Mouse (Mus musculus): ENCODE data around the gene Dars2.
A peak's percentile ranks its signal among the peaks of the same experiment; 100 is the strongest.

Gene Dars2

GRCm38 (mm10) chr1:161070352-161071271 lies at the start of gene Dars2, which contains the start of gene Cenpl:
TSS of gene Dars2 (minus strand) at chr1:161070658.
TSS of gene Cenpl (plus strand) at chr1:161070713.
- peak; percentile 98 for DNase-seq

- no peak for DNase-seq
Observed at GRCm38 (mm10) chr1:161114591-161114990, 44.1 kb upstream of the Dars2 start.

- DNase-seq, result no peak
Observed at GRCm38 (mm10) chr1:161109216-161109615, 38.8 kb upstream of the Dars2 start.

GRCm38 (mm10) chr1:161103842-161104241 lies 33.4 kb upstream of the Dars2 start:
- DNase-seq, result no peak

- DNase-seq, result no peak
Observed at GRCm38 (mm10) chr1:161099721-161100405, 29.4 kb upstream of the Dars2 start.

GRCm38 (mm10) chr1:161077243-161077642 lies 6.8 kb upstream of the Dars2 start:
- DNase-seq, result no peak

GRCm38 (mm10) chr1:161076238-161076637 lies 5.8 kb upstream of the Dars2 start:
- DNase-seq, result no peak

- DNase-seq, result no peak
Observed at GRCm38 (mm10) chr1:161071272-161071620, 788 bp upstream of the Dars2 start.

GRCm38 (mm10) chr1:161063351-161063750 lies 7.1 kb downstream of the Dars2 start:
- no peak for DNase-seq

- no peak for DNase-seq
Observed at GRCm38 (mm10) chr1:161057164-161057563, 13.3 kb downstream of the Dars2 start.

GRCm38 (mm10) chr1:161046972-161047371 lies 23.5 kb downstream of the Dars2 start:
- no peak for DNase-seq

GRCm38 (mm10) chr1:161041261-161042020 lies 29.0 kb downstream of the Dars2 start:
- DNase-seq, result no peak

GRCm38 (mm10) chr1:161040855-161041254 lies 29.6 kb downstream of the Dars2 start:
- DNase-seq, result no peak

GRCm38 (mm10) chr1:161040426-161040770 lies 30.1 kb downstream of the Dars2 start:
- DNase-seq, result no peak

- no peak for DNase-seq
Observed at GRCm38 (mm10) chr1:161039741-161040425, 30.6 kb downstream of the Dars2 start.

- DNase-seq, result no peak
Observed at GRCm38 (mm10) chr1:161038968-161039721, 31.3 kb downstream of the Dars2 start.

- no peak for DNase-seq
Observed at GRCm38 (mm10) chr1:161038004-161038403, 32.5 kb downstream of the Dars2 start.

- no peak for DNase-seq
Observed at GRCm38 (mm10) chr1:161037599-161037998, 32.9 kb downstream of the Dars2 start.

GRCm38 (mm10) chr1:161037026-161037425 lies 33.4 kb downstream of the Dars2 start:
- no peak for DNase-seq

GRCm38 (mm10) chr1:161036411-161036841 lies 34.0 kb downstream of the Dars2 start:
- DNase-seq, result no peak

- DNase-seq, result no peak
Observed at GRCm38 (mm10) chr1:161035786-161036404, 34.6 kb downstream of the Dars2 start.

Measured in right cerebral cortex, adult 18-20 months (tissue).